Mouse (Mus musculus): ENCODE results near the gene Pcsk5.
A peak's percentile ranks its signal among the peaks of the same experiment; 100 is the strongest.

Pcsk5 gene

GRCm38 (mm10) chr19:17837471-17837859, at the start of gene Pcsk5:
TSS of gene Pcsk5 (minus strand) at chr19:17837632.
- DNase-seq = peak; percentile 78 to 81

GRCm38 (mm10) chr19:17875804-17876203, 38.4 kb upstream of the Pcsk5 start:
- DNase-seq = no peak

- peak in 1 of 2 experiments; percentile 8 for DNase-seq
Observed at GRCm38 (mm10) chr19:17874388-17874787, 37.0 kb upstream of the Pcsk5 start.

- peak in 1 of 2 experiments; percentile 9 for DNase-seq
Observed at GRCm38 (mm10) chr19:17873755-17874154, 36.3 kb upstream of the Pcsk5 start.

DNA sequence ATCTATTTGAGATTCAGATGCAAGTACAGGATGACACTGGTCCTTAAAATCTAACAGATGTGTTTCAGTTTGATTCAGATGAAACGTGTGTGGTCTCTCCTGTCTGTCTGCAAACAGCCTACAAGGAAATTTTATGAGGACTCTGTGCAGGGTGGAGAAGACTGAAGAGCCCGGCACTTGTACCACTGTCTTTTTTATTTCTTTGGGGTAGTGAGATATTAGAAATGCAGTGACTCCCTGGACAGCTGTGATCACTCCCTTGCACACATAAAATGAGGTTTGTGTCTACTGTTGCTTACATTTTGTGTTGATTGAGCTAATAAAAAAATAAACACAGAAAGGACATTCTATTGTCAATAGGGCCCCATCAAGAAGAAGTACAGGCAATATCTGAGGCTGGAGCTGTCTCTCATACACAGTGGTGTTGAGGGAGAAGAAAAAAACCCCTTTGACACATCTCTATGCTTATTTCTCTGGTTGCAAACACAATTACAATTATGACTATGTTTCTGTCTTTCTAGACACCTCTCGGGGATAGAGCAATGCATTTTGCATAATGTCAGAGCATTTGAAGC, 29.0 kb upstream of the Pcsk5 start:
- no peak for DNase-seq

DNA sequence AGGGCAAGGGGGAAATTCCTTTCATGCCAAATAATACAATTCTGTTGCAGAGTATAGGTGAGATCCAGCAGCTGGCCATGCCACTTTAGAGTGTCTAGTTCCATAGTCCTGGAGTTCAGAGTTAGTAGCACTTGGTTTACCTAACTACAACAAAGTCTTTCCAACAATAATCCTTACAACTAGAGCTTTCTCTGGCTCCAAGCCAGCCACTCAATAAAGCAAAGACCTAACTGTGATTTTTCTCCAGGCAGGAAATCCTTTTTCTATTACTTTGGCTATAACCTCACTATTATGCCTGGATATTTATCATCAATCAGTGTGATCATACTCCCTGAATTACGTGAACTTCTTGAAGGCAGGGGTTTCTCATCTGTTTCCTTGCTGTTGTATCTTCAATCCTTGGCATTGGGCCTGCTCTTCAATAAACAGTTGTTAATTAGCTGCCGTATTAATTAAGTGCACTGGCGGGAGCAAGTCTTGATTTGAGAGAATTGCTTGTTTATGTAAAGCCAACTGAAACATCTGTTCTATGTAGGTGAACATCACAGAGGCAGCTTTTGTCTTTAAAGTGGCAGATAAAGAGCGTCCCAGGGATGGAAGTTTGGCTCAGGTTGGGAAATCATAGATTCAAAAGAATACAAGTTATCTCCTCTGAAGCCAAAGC, 23.1 kb upstream of the Pcsk5 start:
- no peak for DNase-seq

DNA sequence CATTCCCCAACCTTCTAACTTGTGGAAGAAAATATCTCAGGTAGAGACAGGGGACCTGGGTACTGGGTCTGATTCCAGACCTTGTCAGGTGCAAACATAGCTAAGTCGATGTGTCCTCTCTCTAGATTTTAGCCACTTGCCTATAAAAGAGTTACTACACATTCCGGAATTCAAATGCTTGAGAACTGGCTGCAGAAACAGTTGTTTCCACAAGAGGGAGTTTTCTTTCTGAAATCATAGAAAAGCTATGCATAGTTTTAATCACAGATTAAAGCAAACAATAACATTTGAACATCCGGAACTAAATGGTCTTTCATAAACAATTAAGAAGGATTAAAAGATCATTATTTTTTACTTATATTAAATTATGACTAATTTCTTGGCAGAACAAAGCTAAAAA, 19.3 kb upstream of the Pcsk5 start:
- DNase-seq = no peak

- DNase-seq = peak in 1 of 2 experiments; percentile 14
Observed at GRCm38 (mm10) chr19:17848417-17848816, 11.0 kb upstream of the Pcsk5 start.

- no peak for DNase-seq
Observed at GRCm38 (mm10) chr19:17845967-17846366, 8.5 kb upstream of the Pcsk5 start.

DNA sequence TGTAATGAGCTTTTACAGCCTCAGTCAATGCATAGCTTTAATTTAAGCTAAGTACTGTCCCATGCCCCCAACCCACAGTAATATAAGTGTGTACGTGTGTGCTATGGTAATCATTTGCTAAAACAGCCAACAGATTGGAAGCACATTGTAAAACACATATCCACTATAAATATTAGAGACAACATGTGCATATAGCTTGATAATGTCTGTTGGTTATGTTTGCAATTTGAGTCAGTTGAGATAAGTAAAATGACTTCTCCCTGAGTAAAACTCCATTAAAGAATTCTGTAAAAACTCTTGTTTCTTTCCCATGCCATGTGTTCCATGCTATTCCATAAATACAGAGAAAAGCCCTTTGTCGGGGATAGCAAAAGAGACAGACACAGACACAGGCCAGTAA, 4.2 kb upstream of the Pcsk5 start:
- DNase-seq = no peak

- DNase-seq = no peak
Observed at GRCm38 (mm10) chr19:17839856-17840255, 2.4 kb upstream of the Pcsk5 start.

GRCm38 (mm10) chr19:17836566-17837470, 614 bp downstream of the Pcsk5 start:
- peak; percentile 38 to 55 for DNase-seq

- DNase-seq = peak; percentile 55 to 57
Observed at GRCm38 (mm10) chr19:17835681-17836565, 1.5 kb downstream of the Pcsk5 start.

DNA sequence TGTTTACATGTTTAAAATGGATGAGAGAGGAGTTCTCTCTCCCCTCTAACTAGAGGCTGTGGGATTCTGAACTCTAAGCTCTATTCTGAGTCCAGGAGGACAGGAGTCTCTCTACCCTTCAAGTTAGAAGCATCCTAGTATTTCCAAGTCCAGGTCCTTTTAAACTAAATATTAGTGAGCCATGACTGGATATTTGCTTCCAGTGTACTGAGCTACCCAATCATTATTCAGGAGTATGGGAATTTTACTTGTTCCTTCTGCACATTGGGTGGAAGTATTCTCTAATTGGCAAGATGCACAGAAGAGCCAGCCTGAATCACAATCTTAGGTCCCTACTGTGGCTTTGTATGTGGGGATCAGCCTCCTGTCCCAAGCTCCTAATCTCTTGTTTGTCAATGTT, 2.5 kb downstream of the Pcsk5 start:
- DNase-seq = no peak

DNA sequence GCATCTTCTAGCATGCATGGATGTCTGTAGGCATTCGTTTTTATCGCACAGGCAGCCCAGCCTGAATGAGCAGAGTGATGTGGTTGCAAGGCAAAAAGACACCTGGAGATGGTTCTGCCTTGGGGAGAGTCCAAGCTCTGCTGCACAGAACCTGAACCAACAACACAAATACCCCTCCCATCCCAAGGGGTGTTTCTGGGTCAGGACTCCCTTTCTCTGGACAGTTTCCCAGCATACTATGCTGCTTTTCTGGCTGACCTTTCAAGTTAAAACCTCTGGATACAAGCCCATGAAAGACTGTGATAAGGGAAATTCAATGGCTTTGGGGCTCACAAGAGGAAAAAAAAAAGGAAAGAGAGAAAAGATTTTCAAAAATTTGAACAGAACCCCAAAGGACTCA, 6.1 kb downstream of the Pcsk5 start:
- peak in 1 of 2 experiments; percentile 14 for DNase-seq

DNA sequence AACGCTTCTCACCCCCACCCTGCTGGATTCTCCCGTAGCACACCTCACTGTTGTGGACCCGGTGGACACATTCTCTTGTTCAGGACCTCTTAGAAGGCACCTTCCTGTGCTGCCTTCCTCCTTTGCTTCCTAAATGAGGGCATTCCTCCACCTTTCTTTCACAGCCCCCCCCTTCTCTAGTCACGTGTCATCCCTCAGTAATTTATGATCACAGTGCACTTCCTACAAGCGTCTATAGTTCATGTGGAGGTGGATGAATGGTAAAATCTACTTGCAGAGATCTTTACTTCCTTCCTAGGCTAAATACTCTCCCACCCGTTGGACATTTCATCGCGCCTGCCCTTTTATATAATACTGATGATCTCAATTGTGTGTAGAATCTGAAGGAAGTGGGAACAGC, 9.0 kb downstream of the Pcsk5 start:
- no peak for DNase-seq

GRCm38 (mm10) chr19:17826694-17827093, 10.7 kb downstream of the Pcsk5 start:
- no peak for DNase-seq

- no peak for DNase-seq
Observed at GRCm38 (mm10) chr19:17820046-17820445, 17.4 kb downstream of the Pcsk5 start.

DNA sequence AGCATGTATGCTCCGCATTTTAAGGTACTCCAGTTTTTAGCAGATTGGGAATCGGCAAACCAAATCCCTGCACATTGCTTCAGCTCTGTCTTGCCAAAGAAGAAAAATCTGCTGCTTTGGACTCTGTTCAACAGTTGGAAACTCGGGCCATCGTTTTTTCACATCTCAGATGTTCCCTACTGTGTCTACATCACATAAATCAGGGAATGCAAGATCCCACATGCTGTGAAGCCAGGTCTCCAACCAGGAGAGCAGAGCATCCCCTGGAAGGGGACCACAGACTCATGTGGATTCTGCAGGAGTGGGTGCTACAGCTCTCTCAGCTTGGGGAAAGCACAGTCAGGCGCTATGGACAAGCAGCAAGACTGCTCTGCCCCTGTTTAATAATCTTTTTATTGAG, 18.4 kb downstream of the Pcsk5 start:
- no peak for DNase-seq

- DNase-seq = no peak
Observed at GRCm38 (mm10) chr19:17815062-17815461, 22.4 kb downstream of the Pcsk5 start.

DNA sequence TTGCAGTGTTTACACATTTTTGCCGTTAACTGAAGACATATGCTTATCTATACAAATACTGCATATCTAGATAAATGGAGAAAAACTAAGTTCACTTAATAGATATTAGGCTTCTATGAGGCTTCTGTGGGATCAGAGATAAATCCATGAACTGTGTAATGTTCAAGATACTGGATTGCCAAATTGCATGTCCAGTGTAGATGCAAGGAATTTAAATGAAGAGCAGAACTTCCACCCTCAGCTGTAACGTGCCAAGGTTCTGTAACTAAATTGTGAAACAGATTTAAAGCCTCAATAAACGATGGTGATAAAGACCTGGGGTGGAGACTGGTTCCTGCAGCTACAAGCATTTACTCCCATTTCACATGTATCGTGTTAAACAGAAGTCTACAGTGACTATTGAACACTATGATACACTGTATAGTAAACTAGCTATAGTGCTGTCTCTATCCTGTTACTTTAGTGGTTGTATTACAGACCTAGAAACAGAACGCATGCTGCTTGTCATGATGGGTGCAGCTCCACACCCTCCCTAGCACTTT, 23.9 kb downstream of the Pcsk5 start:
- DNase-seq = no peak

DNA sequence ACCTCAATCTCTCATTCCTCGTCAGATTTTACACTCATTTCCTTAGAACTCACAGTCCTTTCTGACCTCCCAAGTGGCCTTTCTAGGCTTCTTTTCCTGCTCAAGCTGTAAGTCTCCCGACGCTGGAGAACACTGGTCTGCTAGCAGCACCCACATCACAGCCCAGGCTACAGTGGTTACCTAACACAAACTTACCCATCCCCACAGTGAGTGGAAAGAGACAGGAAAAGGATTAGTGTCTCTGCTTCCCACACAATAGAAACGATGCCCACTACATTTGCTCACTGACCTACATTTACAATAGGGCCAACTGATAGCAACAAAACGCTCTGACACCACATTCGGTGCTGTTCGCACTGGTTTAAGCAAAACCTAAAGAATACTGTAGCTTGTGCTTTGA, 24.8 kb downstream of the Pcsk5 start:
- DNase-seq = no peak
